Mouse (Mus musculus) urinary bladder, adult 18-20 months (tissue): ENCODE measurements around the gene Camta1.
A peak's percentile ranks its signal among the peaks of the same experiment; 100 is the strongest.

ENCODE experiments used
- DNase-seq, 2 experiments: peaks; one replicate each; pipeline ENCODE4 v3.0.0; 2022; ENCODE audit warnings: low spot score in 2 of 2, mixed read lengths in 2 of 2

The Camta1 gene

GRCm38 (mm10) chr4:151449981-151450380 is 411.7 kb downstream of the Camta1 start:
- DNase-seq: no peak

DNA sequence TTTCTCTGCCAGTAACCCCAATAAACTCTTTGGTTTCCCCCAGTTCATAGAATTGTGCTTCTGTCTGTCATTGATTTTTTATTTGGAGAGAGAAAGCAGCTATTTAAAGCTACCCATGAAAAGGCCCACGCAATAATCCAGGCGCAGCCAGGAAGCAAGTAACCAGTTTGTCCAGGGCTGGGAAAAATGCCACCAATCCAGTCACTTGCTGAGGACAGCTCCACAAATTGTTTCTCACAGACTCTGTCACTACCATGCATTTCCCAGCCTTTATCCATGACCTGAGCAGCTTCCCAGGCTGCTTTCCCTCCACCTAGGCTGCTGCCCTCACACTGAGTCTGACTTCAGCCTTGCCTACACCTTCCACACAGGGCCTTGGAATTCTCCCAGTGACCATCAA is 413.3 kb downstream of the Camta1 start:
- no peak for DNase-seq

DNA sequence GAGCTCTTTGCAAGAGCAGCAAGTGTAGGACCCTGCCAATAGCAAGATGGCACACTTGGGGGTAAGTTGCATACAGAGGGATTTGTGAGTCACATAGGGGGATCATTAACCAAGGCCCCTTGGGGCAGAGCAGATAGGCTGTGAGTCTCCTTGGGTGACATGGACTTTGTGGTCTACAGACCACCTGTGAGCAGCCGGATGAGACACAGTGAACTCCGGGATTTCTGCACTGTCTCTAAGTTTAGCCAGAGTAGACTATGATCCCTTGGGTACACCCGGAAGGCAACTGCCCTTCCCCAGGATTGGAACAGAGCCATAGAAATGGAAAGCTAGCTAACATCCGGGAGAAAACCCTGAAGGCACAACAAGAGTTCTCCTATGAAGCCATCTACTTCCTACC is 417.0 kb downstream of the Camta1 start:
- DNase-seq: no peak

DNA sequence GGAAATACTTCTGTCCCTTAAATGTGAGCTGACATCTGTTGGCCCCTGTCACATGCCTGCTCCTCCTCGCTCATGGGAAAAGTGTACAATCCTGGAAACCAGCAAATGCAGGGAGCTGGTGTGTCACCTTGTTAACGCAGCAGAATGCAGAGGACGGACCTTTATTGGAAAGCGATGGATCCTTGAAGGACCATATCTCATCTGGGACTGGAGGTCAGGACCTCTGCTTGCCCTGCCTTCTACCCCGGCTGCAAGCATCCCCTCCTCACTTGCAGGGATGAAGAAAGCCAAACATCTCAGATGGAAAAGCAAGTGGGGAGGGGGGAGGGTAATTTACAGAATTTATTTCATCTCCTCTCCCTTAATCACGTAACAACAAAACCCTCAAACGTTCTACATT is 423.1 kb downstream of the Camta1 start:
- DNase-seq: no peak

- no peak for DNase-seq
Observed at GRCm38 (mm10) chr4:151437859-151438258, 423.8 kb downstream of the Camta1 start.

GRCm38 (mm10) chr4:151425133-151425532 is 436.5 kb downstream of the Camta1 start:
- no peak for DNase-seq

- no peak for DNase-seq
Observed at GRCm38 (mm10) chr4:151422922-151423321, 438.8 kb downstream of the Camta1 start.

GRCm38 (mm10) chr4:151422361-151422760 is 439.3 kb downstream of the Camta1 start:
- DNase-seq: no peak

DNA sequence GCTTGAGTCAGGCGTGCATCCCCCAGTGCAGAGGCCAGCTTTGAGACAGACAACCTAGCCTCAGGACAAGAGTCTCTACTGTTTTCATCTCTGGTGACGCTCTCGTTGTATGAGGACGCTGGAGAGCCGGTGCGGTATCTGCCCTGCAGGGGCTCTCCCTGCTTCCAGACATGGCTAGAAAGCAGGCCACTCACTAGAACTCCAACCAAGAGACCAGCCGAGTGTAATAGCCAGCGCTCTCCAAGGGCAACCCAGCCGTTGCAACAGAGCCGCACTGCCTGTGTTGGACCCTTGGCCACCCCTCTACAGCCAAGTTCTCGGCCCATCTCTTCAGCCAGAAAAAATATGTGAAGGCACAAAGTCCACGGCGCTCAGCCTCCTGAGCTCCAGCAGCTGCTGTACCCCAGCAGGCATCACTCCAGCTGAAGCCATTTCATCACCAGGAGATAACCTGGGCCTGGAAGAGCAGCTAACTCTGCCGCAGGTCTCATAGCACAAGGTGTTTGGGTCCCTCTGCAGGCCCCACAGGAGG is 443.3 kb downstream of the Camta1 start:
- DNase-seq: no peak

DNA sequence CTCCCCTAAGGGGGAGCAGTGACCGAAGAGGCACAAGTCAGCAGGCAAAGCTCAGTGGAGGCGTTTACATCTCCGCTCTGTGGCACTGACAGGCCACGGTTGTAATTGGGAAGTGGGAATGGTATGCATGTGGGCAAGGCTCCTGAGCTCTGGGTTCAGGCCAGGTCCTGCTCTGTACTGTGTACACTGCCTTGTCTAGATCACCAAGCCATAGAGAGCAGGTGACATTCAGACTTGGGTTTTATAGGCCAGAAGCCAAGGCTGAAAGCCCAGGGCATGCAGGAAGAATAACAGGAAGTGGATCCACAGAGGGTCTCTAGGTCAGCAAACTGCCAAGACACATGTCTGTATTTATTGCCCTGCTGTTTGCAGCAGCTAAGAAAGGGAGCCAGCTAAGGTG is 445.9 kb downstream of the Camta1 start:
- no peak for DNase-seq

- DNase-seq: no peak
Observed at GRCm38 (mm10) chr4:151415376-151415775, 446.3 kb downstream of the Camta1 start.

DNA sequence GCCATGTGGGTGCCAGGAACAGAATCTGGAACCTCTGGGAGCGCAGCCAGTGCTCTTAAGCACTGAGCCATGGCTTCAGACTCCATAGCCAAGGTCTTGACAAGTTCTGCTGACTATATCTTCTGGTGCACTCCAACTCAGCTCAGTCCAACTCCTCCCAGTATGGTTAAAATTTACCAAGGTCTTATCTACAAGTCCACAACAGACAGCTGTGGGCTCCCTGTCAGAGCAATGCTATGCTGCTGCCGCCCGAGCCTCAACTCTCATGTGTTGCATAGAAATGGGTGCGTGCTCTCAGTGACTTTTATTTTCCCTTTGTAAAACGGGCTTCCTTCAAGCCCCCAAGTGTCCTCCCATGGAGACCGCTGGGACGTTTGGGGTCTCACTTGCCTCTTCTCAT is 446.7 kb downstream of the Camta1 start:
- DNase-seq: no peak

DNA sequence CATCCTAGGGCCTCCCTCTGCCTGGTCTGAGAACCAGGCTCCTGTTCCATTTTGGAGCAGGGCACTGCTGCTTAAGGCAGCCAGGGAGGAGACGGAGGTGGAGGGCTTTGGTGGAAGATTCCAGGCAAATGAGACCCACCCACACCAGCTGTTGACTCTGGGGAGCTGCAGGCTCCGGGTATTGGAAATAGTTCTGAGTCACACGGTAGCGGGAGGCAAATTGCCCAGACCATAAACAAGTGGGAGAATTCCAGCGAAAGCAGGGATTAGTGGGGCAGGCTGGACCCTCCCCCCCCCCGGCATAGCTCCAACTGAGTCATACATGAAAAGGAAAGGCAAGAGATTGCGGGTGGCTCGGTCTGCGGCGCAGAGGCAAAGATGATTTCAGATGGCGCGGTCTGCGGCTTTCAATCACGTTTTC is 450.0 kb downstream of the Camta1 start:
- peak in 1 of 2 experiments; percentile 65 for DNase-seq

GRCm38 (mm10) chr4:151411016-151411415 is 450.7 kb downstream of the Camta1 start:
- no peak for DNase-seq

GRCm38 (mm10) chr4:151409291-151409690 is 452.4 kb downstream of the Camta1 start:
- DNase-seq: no peak

DNA sequence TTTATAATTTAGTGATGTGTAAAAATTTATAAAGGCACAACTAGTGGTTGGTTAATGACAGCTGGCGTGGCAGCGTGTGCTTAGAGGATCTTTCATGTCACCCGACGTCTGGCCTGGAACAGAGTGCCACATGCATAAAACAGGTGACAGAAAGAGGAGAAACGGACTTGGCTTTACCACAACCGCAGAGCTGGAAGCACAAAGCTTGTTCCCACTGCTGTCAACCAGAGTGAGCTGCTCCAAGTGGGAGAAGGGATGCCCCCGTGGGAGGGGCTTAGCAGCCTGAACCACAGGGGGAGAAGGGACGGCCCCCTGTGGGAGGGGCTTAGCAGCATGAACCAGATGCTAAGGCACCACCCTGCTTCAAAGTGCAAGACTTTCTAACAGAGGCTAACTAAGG is 452.9 kb downstream of the Camta1 start:
- no peak for DNase-seq

DNA sequence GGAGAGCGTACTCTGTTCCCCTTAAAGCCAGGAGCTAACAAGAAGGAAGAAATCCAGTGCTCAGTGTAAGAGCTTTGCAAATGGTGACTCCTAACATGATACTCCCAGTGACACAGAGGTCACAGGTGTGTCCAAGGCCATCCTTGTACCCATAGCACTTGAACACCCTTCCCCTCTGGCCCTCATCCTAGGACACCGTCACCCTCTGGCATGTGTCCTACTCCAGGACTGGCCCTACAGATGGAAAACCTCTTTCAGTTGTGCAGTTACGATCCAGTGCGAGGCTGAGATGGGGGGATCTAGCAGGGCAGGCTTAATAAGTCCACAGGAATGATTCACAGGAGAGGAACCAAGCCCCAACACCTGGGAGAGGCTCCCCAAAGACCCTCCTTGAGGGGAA is 453.4 kb downstream of the Camta1 start:
- no peak for DNase-seq

DNA sequence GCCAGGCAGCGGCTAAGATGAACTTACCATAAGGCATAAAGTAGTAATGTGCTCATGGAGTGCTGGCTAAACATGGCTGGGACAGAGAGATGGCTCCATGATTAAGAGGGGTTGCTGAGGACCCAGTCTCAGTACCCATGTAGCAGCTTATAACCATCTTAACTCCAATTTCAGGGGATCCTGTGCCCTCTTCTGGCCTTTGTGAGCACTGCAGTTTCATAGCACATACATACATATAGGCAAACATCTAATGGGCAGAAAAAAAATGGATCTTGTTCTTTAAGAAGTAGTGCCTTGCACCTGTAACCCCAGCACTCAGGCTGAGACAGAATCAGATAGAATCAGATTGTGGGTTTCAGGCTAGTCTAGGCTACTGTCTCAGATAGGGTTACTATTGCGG is 454.5 kb downstream of the Camta1 start:
- no peak for DNase-seq

- no peak for DNase-seq
Observed at GRCm38 (mm10) chr4:151404581-151405256, 457.0 kb downstream of the Camta1 start.

DNA sequence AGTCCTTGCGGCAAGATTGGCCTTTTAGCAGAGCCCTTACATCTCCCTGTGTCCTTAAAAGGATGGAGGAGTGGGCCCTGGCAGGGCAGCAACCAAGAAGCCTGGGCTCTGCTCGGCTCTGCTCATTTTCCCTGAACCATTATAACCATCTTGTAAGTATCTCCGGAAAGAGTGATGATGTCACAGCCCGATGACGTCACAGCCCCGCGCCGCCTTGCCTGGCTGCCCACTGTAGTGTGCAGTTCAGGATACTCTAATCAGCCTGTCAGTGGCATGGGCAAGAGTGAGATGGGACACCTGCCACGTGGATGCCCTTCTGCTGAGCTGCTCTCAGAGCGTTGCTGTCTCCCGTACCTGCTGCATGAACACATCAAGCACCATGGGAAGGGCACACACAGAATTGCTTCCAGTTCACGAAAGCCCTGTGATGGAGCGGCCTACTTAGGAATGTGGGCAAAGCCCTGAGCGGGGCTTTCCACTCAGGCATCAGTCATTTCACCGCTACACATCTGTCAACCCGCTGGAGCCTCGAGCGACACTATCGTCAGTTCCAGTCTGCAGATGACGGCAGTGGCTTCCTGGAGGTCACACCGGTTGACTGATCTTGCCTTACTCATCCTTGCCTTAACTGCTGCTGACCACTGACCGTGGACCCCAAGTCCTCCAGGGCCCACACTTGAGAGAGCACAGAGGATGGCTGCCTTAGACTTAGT is 459.8 kb downstream of the Camta1 start:
- no peak for DNase-seq

- no peak for DNase-seq
Observed at GRCm38 (mm10) chr4:151396536-151396935, 465.1 kb downstream of the Camta1 start.

DNA sequence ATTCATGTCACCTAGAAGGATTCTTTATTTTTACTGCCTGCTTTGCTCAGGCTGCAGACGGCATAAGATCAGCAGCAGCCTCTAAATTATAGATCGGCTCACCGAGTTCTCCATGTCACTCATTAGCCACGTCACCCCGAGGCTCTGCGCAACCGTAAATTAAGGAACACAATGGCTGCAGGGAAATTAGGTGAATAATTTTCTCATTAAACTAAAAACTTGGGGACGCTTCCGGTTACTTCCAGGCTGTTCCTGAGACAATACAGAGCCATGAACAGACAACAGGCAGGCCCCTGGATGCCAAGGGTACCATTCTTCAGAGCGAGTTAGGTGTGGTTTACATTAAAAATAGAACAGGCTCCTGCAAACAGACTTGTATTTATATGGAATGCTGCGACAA is 472.3 kb downstream of the Camta1 start:
- no peak for DNase-seq
